Mouse (Mus musculus) embryonic facial prominence, embryonic 13.5 days (tissue): ENCODE data around the gene Eif1ax. TPM values are rescaled to one million over a fixed set of nuclear protein-coding genes. Genes with fewer than 3 reads are reported as not detected.
"Not testable (repeated sequence)": the region's sequence is repeated elsewhere in the genome, so short reads cannot be mapped to it uniquely, and the experiment has no call there.

ENCODE experiments used
- ATAC-seq: fragments of 200-750 bp; cut with Nextera tagmentation; 2 replicates; pipeline ENCODE4 v1.8.0; 2017; ENCODE audit warnings: low read depth; ENCODE audit not compliant: insufficient number of reproducible peaks, insufficient read depth, low FRiP score, low TSS enrichment
- H3K27ac ChIP-seq: fragments of 300-500 bp; sonication (generic); 2 replicates; pipeline ENCODE4 v1.5.1; 2015; ENCODE audit warnings: moderate library complexity, mild to moderate bottlenecking, inconsistent platforms
- H3K27me3 ChIP-seq: fragments of 300-500 bp; sonication (generic); 2 replicates; pipeline ENCODE4 v1.6.1; 2015; ENCODE audit warnings: mild to moderate bottlenecking, inconsistent platforms
- H3K36me3 ChIP-seq: fragments of 300-500 bp; sonication (generic); 2 replicates; pipeline ENCODE4 v1.6.1; 2015; ENCODE audit warnings: mild to moderate bottlenecking, inconsistent platforms
- H3K4me1 ChIP-seq: fragments of 300-500 bp; sonication (generic); 2 replicates; pipeline ENCODE4 v1.6.1; 2015; ENCODE audit warnings: inconsistent platforms
- H3K4me2 ChIP-seq: fragments of 300-500 bp; sonication (generic); 2 replicates; pipeline ENCODE4 v1.6.1; 2015; ENCODE audit warnings: moderate library complexity, mild to moderate bottlenecking, inconsistent platforms
- H3K4me3 ChIP-seq: fragments of 300-500 bp; sonication (generic); 2 replicates; pipeline ENCODE4 v1.5.1; 2015; ENCODE audit warnings: mild to moderate bottlenecking, inconsistent platforms
- H3K9ac ChIP-seq: fragments of 300-500 bp; sonication (generic); 2 replicates; pipeline ENCODE4 v1.6.1; 2015; ENCODE audit warnings: mild to moderate bottlenecking, inconsistent platforms
- H3K9me3 ChIP-seq: fragments of 300-500 bp; sonication (generic); 2 replicates; pipeline ENCODE4 v1.6.1; 2016; ENCODE audit warnings: inconsistent platforms
- whole genome bisulfite sequencing: fragments of 180-500 bp; shearing (Covaris S2); methylation state at CpG from one replicate; pipeline ENCODE4 v1.1.7; 2015; ENCODE audit warnings: mixed read lengths; 5-methylcytosine and 5-hydroxymethylcytosine counted together
- polyA plus RNA-seq: library from polyadenylated mRNA; unstranded; fragments of >200 nt; fragmentation: Nextera tagmentation; extraction: Ambion mirVana; gene quantifications from 2 replicates; pipeline ENCODE4 v1.2.1, GENCODE M21; 2015

The Eif1ax gene
- polyA plus RNA-seq, 1 experiment from 2014 or later, result 146 TPM

- not testable (repeated sequence) for H3K4me3 ChIP-seq, H3K4me1 ChIP-seq, H3K9ac ChIP-seq, H3K4me2 ChIP-seq, H3K36me3 ChIP-seq, H3K27me3 ChIP-seq, H3K27ac ChIP-seq, H3K9me3 ChIP-seq, ATAC-seq
- 85% methylated on average over 3 of the region's 3 CpGs for WGBS
Observed at GRCm38 (mm10) chrX:159430507-159430906, 58.5 kb downstream of the Eif1ax start.

Other genes starting within 250 kb of the Eif1ax start
- 5.2 and 6.8 TPM in 2 replicates for gene Rps6ka3, start 161.9 kb upstream of the Eif1ax start, polyA plus RNA-seq
- gene Map7d2, start 42.4 kb downstream of the Eif1ax start, polyA plus RNA-seq, result 2.6 and 3.5 TPM in 2 replicates
- gene Bclaf3, start 154.5 kb downstream of the Eif1ax start, polyA plus RNA-seq, result 23.2 and 25.7 TPM in 2 replicates